Mouse (Mus musculus): Measurements from ENCODE around the gene Stpg1. TPM values are rescaled to one million over a fixed set of nuclear protein-coding genes. Genes with fewer than 3 reads are reported as not detected.

The Stpg1 gene
- total and polyA plus RNA-seq, 2 experiments from 2014 or later: 0.42 to 0.71 TPM

DNA sequence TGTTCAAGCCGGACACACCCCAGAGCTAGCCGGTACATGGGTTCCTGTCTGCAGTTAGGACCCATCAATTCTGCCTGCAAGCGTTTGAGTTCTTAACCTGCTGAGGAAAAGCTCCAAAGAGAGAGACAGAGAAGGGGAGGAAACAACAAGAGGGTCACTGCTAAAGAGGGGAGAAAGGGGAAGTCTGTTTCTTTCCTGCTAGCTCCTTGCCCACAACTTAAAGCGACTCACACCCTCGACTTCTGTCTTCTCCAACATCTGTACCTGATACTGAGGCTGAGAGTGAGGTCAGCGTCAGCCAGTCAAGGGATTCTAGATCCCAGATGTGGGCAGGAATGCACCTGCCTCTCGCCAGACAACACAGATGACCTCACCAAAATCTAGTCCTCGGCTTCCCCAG, 77.7 kb downstream of the Stpg1 start:
- no peak overlapping the region for H3K4me3 ChIP-seq (ENCODE audit: low read length)
- 43% methylated on average over 8 of the region's 8 CpGs for WGBS
- no peak for TF ChIP-seq CTCF (IDR thresholded peaks at IDR 0.05; ENCODE audit: low read depth)
- H3K9me3 ChIP-seq (ENCODE audit: low read length): no peaks in the 10 kb centered on the region
- peaks cover 6% of the 10 kb centered on the region; the same call in 1 of the 2 replicates for H3K4me1 ChIP-seq (ENCODE audit: insufficient read depth, low read length)
- no peak overlapping the region for H3K4me2 ChIP-seq (ENCODE audit: low read depth, low read length)
- no peak overlapping the region for H3K9ac ChIP-seq (replicated peaks; ENCODE audit: low read length)
- ATAC-seq (no peak), DNase-seq (ENCODE audit: low spot score) (no peak)
- H3K36me3 ChIP-seq (ENCODE audit: insufficient read depth, low read length): no peaks in the 10 kb centered on the region
- H3K27ac ChIP-seq: no peak overlapping the region
- peaks cover 8% of the 10 kb centered on the region for H3K27me3 ChIP-seq (ENCODE audit: insufficient read depth, low read length)

DNA sequence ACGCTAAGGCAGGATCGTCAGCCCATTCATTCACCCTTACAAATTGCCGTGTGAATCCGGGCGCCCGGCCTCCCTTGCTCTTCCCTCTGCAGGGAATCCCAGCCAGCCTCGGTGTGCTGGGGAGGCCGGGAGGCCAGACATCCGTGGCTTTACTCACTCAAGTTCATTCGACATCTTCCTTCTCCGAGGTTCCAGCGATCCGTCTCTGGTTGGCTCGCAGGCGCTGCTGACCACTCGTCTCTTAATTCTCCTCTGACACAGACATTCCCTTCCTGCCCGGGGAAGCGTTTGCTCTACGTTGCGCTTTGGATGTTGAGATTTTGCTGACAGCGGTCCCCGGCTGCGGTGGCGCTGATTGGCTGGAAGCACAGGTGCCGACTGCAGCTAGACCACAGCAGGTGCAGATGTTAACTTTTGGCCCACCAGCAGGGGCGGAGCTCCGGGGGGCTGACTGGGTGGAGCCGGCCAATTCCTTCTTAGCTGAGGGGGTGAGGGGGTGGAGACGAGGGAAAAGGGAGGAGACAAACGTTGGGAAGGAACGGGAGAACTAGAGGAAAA, 78.7 kb downstream of the Stpg1 start, which contains the start of gene Grhl3:
Gene Grhl3, minus strand, starts transcription at position 380 of the 558 bp plus-strand sequence.
- Histone ChIP-seq H3K4me1 (ENCODE audit: insufficient read depth, low read length) (no peaks in the 10 kb centered on the region), H3K9ac (replicated peaks; ENCODE audit: low read length) (0 out of 2 replicates have a peak within 1 kb of the TSS, but pooled peaks have one; percentile 1), H3K36me3 (ENCODE audit: insufficient read depth, low read length) (no peaks in the 10 kb centered on the region), H3K9me3 (ENCODE audit: low read length) (no peaks in the 10 kb centered on the region), H3K27me3 (ENCODE audit: insufficient read depth, low read length) (peaks cover 8% of the 10 kb centered on the region), H3K27ac (no peak within 1 kb of the TSS), H3K4me2 (ENCODE audit: low read depth, low read length) (peak within 1 kb of the TSS; percentile 59), H3K4me3 (ENCODE audit: low read length) (peak within 1 kb of the TSS; percentile 33)
- peak; percentile 62 for DNase-seq (ENCODE audit: low spot score)
- ATAC-seq: peak; percentile 46
- peak; percentile 40 for TF ChIP-seq CTCF (IDR thresholded peaks at IDR 0.05; ENCODE audit: low read depth)
- under 1% methylated on average over 31 of the region's 31 CpGs for WGBS

DNA sequence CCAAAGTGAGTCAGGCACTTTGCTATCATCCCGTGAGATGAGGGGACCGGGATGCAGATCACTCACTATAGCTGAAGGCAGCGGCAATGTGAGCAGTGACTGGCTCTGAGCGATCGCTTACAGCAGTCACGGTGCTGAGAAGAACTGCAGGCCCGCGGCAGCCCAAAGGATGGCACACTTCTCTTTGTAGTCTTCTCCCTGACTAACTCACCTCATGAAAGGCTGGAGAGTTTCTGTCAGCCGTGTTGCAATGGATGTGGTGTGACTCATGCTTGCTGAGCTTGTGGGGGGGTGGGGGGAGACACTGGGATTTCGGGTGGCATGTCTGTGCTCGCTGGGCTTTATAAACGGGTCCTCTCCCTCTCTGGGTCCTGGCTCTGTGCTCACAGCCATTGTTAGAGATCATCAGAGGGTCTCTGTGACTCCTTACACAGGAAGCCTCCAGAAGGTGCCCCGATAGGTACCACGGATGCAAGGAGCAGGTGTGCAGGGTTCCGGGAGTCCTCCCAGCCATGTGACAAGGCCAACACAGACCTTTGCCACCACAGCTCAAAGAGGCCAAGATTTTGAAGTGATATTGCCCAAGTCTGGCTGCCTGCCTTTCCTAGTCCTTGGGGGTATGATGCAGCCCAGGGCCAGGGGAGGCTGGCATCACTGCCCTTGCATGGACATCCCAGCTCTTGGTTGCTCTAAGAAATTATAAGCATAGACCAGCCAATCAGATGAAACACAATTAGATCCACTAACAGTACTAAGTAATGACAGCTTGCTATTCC, 81.0 kb downstream of the Stpg1 start:
- peaks cover 8% of the 10 kb centered on the region for H3K27me3 ChIP-seq (ENCODE audit: insufficient read depth, low read length)
- no peak overlapping the region for H3K4me3 ChIP-seq (ENCODE audit: low read length)
- H3K4me1 ChIP-seq (ENCODE audit: insufficient read depth, low read length): no peaks in the 10 kb centered on the region
- H3K36me3 ChIP-seq (ENCODE audit: insufficient read depth, low read length): no peaks in the 10 kb centered on the region
- no peak overlapping the region for H3K27ac ChIP-seq
- H3K9me3 ChIP-seq (ENCODE audit: low read length): no peaks in the 10 kb centered on the region
- no peak overlapping the region for H3K4me2 ChIP-seq (ENCODE audit: low read depth, low read length)
- DNase-seq (ENCODE audit: low spot score) (peak; percentile 17), ATAC-seq (no peak)
- no peak overlapping the region for H3K9ac ChIP-seq (replicated peaks; ENCODE audit: low read length)
- no peak for TF ChIP-seq CTCF (IDR thresholded peaks at IDR 0.05; ENCODE audit: low read depth)
- 63% methylated on average over 15 of the region's 15 CpGs for WGBS

DNA sequence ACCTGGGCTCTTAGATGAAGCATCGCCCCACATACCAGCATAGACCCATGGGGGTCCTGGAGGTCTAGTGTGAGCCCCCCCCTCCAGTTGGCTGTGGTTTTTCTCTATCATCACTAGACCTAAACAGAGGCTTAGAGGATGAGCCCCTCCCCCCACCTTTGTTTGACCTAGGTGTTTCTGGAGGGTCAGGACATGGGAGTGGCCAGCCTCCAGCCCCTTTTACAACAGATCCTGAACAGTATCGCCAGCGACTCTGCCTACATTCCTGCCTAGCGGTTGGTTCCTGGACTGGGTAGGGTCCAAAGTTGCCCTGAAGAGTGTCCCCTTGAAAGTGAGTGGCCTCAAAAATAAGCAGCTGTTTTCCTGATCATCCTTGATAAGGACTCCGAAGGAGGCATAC, 83.9 kb downstream of the Stpg1 start:
- ATAC-seq (no peak), DNase-seq (ENCODE audit: low spot score) (no peak)
- TF ChIP-seq CTCF (IDR thresholded peaks at IDR 0.05; ENCODE audit: low read depth): no peak
- Histone ChIP-seq H3K4me2 (ENCODE audit: low read depth, low read length) (no peak overlapping the region), H3K27ac (no peak overlapping the region), H3K36me3 (ENCODE audit: insufficient read depth, low read length) (no peaks in the 10 kb centered on the region), H3K4me3 (ENCODE audit: low read length) (no peak overlapping the region), H3K9ac (replicated peaks; ENCODE audit: low read length) (no peak overlapping the region), H3K4me1 (ENCODE audit: insufficient read depth, low read length) (no peaks in the 10 kb centered on the region), H3K9me3 (ENCODE audit: low read length) (no peaks in the 10 kb centered on the region), H3K27me3 (ENCODE audit: insufficient read depth, low read length) (peaks cover 3% of the 10 kb centered on the region; the same call in 1 of the 2 replicates)
- 88% methylated on average over 5 of the region's 5 CpGs for WGBS

DNA sequence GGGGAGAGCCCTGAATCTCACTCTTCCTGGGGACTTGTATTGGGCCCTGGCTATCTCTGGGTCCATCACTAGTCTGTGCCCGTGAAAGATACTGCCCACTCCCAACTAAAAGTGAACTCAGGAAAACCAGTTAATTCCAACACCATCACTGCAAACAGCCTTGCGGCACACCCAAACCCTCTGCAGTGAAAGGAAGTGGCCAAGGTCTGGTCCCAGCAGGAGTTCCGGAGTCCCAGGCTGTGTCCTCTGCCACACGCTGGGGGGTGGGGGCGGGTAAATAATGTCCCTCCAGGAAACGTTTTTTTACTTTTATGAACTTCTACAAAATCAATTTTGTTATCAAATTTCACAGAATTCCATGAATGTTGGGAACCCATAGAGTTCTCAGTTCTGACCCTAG, 85.1 kb downstream of the Stpg1 start:
- Histone ChIP-seq H3K4me1 (ENCODE audit: insufficient read depth, low read length) (no peaks in the 10 kb centered on the region), H3K4me3 (ENCODE audit: low read length) (no peak overlapping the region), H3K36me3 (ENCODE audit: insufficient read depth, low read length) (no peaks in the 10 kb centered on the region), H3K9ac (replicated peaks; ENCODE audit: low read length) (no peak overlapping the region), H3K27ac (no peak overlapping the region), H3K4me2 (ENCODE audit: low read depth, low read length) (no peak overlapping the region), H3K9me3 (ENCODE audit: low read length) (no peaks in the 10 kb centered on the region), H3K27me3 (ENCODE audit: insufficient read depth, low read length) (no peaks in the 10 kb centered on the region)
- DNase-seq (ENCODE audit: low spot score) (no peak), ATAC-seq (no peak)
- TF ChIP-seq CTCF (IDR thresholded peaks at IDR 0.05; ENCODE audit: low read depth): no peak
- WGBS: 65% methylated on average over 6 of the region's 6 CpGs

DNA sequence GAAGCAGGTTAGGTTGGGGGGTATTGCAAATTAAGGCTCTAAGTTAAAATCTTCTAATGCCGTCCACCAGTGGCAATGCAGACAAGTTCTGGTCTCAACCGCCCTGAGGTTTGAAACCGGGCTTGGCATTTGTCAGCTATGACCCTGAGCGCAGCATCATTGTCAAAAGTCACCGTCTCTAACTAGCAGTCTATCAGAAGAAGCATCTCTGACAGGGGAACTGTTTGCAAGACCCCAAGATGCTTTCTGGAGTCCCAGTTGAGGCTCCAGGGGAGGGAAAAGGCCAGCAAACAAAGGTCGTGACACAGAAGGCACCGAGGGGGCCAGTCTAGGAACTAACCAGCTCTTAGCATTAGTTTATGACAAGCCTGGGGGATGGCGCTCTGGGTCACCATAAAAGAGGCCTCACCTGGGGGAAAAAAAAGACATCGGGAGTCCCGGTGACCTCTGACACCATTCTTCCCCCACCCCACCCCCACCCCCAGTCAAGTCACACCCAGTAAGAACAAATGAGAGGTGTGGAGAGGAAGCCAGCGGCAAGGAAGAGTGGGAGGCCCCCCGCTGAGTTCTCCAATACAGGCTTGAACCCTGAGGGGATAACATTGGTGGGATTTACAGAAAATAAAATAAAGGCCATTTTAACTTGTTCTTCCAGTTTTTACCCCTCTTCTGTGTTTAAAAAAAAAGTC, 86.8 kb downstream of the Stpg1 start:
- no peaks in the 10 kb centered on the region for H3K27me3 ChIP-seq (ENCODE audit: insufficient read depth, low read length)
- H3K27ac ChIP-seq: no peak overlapping the region
- no peak overlapping the region for H3K9ac ChIP-seq (replicated peaks; ENCODE audit: low read length)
- H3K4me3 ChIP-seq (ENCODE audit: low read length): no peak overlapping the region
- DNase-seq (ENCODE audit: low spot score) (no peak), ATAC-seq (no peak)
- H3K4me1 ChIP-seq (ENCODE audit: insufficient read depth, low read length): no peaks in the 10 kb centered on the region
- H3K9me3 ChIP-seq (ENCODE audit: low read length): no peaks in the 10 kb centered on the region
- H3K4me2 ChIP-seq (ENCODE audit: low read depth, low read length): no peak overlapping the region
- WGBS: 40% methylated on average over 12 of the region's 12 CpGs
- no peak for TF ChIP-seq CTCF (IDR thresholded peaks at IDR 0.05; ENCODE audit: low read depth)
- no peaks in the 10 kb centered on the region for H3K36me3 ChIP-seq (ENCODE audit: insufficient read depth, low read length)

Data from hindbrain, postnatal 0 days (tissue).